Mouse (Mus musculus) R1 (cell line): ENCODE data around the gene Rybp.

ENCODE experiments used
- DNase-seq: peaks from one replicate; pipeline ENCODE4 v3.0.0-alpha.2; 2018; ENCODE audit warnings: low read depth, low spot score

The Rybp gene

DNA sequence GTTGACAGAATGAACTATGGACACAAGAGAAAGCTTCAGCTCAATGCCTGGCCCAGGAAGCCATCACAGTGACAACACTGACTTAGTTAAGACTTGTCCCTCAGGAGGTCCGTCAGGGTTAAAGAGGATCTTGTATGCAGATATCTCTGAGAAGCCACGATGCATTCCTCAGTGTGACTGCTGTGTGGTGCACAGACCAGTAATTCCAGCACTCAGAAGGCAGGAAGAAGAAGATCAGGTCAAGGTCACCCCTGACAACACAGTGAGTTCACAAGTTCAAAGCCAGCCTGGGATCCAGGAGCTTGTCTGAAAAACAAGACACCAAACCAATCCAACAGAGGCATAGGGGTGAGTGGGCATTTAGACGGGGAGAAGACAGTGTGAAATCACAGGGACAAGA lies 67.3 kb downstream of the Rybp start:
- DNase-seq, result peak; percentile 91

DNA sequence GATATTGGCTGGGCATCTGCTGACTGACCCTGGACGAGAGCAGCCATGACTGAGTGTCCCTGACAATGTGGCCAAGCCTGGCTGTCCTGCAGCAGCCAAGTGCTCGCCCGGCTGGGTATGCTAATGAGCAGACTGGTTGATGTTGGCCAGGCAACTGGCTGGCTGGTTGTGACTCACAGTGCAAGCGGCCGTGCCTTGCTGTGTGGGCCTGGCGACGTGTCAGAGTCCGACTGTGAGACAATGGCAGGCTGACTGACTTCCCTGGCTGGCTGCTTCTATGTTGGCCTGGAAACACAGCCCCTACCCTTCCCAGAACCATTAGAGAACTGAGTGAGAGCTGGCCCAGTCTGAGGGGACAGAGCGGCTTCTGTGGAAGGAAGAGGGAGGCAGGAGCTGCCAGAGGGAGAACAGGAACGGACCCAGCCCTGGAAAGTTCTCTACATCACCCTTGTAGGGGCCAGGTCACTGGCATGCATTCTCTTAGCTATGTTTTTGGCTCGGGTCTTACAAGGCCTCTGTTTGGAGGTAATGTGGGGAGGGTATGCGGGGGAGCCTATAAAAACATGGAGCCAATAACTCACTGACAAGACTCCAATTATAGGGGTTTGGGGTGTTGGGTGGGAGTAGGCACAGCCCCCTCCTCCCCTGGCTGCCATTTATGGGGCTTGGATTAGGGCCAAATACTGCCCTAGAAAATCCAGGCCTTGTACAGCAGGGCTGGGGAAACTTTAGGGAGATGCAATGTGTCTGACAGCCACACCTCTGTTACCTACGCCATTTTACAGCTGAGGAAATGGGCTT lies 68.5 kb downstream of the Rybp start:
- DNase-seq, result no peak

DNA sequence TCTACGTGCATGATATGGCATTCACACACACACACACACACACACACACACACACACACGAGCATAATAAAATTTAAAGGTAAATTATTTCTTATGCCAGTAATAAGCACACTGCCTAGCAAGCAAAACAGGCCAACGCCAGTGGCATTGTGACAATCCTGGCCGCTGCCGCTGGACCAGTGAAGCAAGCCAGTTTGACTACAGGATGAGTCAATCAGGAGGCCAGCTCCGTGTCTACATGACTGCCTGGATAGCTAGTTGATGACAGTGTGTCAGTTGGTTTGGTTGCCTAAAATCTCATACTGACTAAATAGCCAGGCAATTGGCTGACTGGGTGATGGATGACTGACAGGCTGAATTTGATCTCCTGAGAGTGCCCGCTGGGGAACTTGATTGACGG lies 69.8 kb downstream of the Rybp start:
- no peak for DNase-seq

DNA sequence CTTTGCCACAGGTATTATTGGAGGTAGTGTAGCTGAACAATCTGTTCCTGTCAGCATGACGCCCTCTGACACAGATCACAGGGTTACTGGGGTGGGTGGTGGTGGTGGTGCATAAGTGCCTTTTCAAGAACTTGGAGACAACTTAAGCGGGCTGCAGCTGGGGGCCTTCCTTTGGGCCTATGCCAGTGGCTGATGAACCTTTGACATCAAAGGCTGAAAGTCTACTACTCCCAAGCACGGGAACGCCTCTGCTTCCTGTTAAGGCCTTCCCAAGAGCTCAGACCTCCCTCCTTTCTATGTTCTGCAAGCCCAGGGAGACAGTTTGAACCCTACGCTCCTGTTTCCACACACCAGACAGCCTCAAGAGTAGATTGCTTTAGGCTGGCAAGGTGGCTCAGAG lies 70.3 kb downstream of the Rybp start:
- no peak for DNase-seq

DNA sequence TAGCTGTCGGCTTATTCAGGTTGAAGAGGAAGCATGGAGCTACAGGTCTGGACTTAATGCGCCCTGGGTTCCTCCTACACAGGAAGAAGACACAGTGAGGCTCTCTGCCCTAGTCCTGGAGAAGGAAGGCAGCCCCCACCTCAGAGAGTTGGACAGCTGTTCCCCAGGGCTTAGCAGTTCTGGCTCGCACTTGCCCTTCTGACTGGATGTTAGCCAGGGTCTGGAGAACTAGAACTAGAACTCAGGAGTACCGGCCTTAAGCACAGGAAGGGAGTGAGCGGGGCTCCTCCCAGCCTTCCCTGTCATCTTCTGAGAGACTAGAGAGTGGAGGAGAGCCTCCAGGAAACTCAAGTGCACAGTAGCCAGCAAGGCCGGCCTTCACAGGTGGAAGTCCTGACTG lies 71.5 kb downstream of the Rybp start:
- no peak for DNase-seq

DNA sequence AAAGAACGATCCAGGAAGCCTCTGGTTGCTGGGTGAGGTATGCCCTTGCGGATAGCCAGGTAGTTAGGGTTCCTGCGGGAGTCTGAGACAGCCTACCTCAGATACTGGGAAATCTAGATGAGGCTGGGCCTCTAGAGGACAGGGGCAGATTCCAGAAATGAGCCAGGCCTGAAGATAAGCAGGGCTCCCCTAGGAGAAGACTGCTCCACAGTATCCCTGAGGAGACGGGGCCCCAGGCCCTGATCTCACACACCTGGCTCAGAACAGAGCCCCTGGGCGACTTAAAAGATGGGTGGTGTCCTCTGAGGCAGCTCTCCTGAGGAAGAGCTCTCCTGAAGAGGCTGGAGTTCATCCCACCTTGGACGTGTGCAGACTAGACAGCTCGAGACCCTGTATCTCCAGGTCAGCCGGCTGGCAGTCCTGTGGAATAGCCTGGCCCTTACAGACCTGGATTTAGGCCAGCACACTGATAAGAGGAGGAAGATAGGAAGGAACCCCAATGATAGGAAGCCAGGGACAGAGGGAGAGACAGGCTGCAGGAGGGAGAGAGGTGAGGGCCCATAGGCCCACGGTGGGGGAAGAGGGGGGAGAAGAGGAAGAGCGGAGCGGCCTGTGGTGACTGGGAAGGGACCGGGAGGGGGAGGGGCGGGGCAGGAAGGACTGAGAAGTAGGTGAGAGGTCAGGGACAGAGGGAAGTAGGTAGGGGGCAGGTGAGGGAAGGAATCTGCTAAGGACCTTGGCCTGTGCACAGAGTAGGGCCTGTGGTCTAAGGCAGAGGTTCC lies 73.0 kb downstream of the Rybp start:
- peak; percentile 65 for DNase-seq

DNA sequence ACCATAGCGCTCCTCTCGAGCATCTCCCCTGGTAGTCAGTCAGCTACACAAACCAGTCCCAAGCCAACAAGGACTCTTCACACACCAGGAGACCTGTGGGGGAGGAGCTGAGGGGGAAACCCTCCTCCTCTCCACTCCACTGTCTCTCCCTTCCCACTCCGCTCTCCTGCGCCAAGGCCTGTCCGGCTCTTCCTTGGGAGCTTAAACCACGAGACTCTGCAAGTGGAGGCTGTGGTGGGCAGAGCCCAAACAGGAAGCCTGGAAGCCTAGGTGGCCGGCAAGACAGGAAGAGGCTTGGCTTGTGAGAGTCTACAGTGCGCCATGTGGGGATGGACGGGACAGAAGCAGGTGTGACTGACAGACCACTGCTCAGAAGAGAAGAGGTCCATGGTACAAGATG lies 73.7 kb downstream of the Rybp start:
- DNase-seq, result peak; percentile 77

DNA sequence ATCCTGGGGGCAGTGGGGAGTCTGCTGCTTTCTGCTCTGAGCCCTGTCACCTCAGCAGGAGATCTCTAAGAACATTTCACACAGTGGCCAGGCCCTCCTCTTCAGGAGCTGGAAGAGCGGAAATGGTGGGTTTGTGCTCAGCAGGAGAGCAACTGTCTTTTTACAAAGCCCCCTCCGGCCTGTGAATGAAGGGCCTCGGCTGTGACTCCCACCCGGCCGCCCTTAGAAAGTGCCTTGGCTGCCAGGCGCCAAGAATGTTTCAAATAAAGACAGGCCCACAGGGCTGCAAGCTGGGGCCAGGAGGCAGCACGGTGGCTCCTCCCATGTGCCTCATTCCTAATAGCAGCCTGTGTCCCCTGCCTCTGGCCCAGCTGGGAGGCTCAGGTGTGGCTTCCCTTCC lies 74.5 kb downstream of the Rybp start:
- peak; percentile 94 for DNase-seq

DNA sequence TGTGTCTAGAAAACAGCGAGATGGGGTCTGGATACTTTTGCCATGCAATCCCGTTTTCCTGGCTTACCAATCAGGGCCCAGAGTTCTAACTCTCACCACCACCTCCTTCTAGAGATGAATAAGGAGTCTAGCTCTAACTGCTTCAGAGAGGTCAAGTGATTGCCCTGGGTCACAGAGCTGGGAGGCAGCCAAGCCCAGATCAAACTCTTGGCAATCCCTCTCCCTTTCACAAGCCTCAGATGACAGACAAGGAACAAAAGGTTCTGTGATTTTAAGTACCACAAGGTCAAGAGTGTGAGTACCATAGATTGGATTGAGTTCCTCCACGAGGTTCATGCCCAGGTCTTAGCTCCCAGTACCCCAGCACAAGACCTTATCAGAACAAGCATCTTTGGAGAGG lies 75.6 kb downstream of the Rybp start:
- DNase-seq, result no peak

DNA sequence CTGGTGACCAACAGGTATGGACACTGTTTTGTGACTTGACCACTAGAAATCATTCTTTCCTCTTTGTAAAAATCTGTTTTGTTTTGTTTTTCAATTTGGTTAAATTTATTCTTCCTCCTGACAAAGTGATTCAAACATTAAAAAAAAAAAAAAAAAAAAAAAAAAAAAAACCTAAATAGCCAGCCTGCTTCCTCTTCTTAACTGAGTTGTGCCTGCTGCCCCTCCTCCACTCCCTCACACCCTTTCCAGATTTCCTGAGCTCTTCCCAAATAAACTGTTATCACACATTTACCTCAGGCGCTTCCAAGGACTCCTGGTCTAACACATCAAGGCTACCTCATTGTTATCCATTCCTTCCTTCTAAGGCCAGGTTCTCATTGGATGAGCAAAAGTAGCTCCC lies 76.8 kb downstream of the Rybp start:
- DNase-seq, result no peak

DNA sequence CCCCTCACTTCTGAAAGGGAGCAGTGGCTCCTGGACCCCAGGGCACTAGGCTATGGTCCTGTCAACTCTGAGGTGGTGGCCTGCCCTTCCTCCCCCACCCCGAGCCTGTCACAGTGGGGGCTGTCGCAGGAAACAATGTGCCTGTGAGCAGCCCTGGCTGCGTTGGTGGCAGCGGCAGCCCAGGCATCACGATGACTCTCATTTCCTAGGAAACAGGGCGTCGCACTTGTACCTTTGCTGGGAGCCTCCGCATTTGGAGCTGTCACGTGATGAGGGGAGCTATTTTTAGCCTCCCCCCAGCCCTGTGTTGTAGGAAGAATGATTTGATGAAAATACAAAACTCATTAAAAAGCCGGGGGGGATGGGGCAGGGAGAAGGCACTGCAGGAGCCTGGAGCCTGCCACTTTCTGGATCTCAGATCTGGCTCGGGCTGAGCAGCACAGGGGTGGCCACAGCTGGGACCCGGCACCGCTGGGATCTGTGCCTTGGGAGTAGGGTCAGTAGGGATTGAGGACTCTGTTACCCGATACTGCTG lies 80.5 kb downstream of the Rybp start:
- peak; percentile 67 for DNase-seq

DNA sequence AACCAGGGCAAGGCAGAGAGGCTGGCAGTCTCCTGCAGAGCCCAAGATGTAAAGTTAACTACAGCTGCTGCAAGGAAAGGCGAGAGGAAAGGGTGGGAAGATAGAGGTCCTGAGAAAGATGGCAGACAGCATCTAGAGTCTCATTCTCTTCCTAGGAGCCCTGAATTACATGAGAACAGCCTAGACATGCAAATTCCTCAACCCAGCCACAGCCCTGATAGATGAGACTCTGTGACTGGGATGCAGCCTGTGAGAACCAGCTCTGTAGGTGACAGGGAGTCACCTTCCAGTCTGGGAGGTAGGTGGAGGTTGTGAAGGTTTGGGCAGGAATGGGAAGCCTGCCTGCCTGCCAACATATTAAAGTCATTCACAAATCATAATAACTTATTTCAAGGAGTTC lies 81.0 kb downstream of the Rybp start:
- DNase-seq, result no peak

DNA sequence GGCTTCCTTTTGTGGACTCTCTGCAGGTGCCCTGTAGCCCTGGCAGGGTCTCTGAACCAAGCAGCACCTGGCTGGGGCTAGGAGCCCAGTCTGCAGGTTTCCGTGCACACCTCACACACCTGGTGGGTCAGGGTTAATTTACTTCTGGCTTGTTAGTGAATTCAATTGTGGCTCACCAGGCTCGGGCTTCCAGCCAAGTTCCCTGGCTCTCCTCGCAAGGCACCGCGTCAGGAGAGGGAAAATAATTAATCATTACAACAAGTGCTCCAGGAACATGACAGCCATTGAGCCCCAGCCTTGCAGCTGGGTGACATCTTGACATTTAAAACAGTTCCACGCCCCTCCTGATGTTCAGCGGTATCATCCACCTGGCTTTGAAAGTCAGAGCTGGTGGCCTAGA lies 82.8 kb downstream of the Rybp start:
- no peak for DNase-seq

DNA sequence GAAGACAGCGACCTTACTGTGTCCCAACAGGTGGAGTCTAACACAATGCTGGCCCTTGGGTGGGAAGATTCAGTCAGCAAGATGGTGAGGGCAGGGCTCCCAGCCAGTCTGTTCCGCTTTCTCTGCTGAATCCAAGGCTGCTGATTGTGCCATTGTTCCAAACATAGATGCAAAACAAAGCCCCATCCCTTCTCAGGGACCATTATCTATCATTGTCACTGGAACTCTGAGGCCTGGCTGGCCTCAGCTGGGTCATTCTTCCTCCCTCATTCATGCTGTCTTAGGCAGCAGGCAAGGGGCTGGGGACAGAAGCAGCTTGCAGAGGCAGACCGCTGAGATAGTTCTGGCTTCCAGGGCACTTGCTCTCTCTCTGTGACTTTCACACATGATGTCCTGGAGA lies 83.8 kb downstream of the Rybp start:
- DNase-seq, result peak; percentile 68

DNA sequence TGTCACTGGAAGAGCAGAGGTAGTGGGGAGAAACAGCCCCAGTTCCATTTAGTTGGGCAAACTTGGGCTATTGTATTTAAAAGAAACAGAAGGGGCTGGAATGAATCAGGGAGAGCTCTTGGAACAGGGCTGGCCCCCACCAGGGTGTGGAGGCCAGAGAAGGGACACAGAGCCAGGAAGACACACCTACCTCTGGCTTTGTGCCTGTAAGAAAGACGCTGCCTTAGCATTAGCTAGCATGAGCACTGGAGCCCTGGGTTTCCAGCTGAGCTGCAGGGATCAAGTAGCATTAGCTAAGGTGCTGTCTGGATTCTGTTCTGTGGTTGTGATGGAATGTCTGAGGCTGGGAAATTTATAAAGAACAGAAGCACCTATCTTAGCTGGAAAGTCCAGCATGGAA lies 85.2 kb downstream of the Rybp start:
- no peak for DNase-seq

DNA sequence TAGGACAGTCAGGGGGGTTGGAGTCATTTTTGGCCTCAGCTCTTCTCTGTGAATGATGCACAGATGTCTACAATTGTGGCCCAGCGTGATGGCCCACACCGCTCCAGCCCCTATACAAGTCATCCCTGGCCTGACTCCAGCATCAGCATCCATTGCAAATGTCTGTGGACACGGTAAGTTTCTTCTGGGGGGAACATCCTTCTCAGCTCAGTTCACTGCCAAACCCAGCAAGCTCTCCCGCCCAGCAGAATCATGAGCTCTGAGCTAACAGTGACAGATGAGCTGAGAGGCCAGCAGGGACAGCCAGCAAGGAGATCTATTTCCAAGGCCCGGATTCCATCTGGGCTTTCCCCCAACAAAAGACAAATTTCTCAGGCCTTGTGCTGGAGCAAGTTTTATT lies 90.2 kb downstream of the Rybp start:
- DNase-seq, result no peak

DNA sequence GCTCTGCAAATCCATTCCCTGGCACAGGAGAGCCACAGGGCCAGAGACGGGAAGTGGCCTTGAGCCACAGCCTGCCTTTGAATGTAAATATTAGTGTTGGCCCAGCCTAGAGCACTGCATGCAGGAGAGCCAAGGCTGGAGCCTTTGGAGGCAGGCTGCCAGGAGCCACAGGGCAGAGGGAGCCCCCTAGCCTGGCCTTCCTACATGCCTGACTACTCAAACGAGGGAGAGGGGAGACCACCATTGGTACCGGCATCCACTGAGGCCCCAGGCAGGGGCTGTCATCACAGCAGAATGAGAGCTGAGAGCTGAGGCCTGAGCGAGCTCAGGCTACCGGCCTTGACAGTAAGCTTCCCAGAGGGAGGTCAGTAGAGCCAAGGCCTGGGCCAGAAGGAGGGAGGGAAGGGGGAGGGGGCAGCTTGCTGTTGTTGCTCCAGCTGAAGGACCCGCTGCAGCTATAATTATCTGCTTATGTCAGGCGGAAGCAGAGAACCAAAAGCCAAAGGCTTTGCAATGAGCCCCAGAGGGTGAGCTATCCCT lies 91.3 kb downstream of the Rybp start:
- no peak for DNase-seq

DNA sequence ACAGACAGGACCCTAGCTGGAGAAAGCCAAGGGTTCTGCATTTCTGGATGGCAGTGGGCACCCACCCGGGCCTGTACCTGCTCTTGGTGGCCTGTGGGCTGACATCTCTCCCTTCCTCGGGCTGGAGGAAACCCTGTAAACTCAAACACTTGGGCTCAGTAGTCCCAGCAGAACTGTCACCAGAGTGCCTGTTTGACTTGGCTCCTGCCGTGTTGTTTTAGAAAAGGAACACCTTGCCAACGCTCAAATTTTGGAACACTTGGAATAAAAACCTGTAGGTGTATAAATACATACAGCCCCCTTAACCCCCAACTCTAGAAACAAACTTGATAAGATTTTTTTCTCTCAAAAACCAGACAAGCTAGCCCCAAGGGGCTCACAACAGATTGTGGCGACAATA lies 92.2 kb downstream of the Rybp start:
- DNase-seq, result no peak

DNA sequence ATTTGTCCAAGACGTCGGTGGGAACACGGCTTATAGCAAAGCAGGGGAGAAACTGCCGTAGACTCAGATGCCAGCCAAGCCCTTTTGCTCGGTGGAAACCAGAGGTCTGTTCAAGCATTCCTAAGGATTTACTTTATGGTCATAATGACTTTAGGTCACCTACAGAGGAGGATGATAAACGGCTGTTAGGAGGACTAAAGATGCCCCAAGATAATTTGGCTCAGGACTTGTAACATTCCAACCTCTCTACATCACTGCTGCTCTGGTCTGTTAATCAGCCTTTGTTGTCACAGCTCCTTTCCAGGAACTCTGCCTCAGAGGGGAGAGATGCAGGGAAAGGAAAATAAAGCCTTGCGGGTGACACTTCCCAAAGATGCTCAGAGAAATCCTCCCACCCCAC lies 93.5 kb downstream of the Rybp start:
- DNase-seq, result no peak

DNA sequence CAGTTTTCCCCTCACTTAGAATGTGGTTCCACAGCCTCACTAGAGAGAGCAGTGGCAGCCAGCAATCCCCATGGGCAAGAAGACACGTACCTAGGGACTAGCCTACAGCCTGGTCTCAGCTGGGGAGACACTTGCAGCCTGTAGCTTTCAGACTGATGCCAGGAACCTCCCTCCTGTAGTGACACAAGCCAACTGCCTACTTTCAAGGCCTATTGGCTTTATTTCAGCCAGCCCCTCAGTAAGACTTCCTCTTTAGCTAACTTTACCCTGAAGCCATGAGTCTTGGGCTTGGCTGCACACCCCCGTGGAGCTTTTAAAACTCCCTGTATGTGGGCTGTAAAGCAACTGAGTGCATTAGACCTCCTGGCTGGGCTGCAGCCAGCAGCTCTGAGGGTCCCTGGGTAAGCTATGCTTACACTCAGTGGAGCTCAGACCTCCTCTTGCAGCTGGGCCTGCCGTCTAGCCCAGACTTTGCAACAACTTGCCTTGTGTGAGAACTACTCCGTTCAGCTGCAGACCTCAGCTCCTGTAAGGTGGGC lies 94.5 kb downstream of the Rybp start:
- no peak for DNase-seq

DNA sequence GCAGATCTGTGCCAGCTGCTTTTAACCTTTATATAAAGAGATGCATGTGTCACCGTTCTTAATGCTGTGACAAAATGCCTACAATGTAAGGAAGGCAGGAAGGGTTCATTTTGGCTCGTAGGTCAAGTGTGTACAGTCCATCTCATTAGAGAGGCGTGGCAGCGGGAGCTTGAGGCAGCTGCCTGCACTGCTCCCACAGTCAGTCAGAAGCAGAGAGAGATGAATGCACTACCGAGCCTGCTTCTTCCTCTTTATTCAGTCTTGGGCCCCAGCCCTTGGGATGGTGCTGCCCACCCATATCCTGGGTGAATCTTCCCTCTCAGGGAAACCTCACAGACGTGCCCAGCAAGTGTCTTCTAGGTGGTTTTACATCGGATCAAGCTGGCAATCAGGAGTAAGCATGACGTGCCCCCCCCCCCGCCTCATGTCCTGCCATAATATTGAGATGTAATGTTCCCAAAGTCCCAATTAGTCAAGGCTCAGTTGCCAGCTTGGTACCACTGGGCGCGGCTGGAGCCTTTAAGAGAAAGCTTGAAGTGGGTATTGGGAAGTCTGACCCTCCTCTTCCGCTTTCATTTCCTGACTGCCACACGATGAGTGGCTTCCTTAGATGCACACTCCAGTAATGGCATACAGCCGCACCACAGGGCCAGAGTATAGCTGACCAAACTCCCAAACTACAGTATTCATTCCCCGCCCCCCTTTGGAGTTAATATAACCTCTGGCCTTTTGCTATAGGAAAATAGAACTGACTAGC lies 96.3 kb downstream of the Rybp start:
- no peak for DNase-seq

DNA sequence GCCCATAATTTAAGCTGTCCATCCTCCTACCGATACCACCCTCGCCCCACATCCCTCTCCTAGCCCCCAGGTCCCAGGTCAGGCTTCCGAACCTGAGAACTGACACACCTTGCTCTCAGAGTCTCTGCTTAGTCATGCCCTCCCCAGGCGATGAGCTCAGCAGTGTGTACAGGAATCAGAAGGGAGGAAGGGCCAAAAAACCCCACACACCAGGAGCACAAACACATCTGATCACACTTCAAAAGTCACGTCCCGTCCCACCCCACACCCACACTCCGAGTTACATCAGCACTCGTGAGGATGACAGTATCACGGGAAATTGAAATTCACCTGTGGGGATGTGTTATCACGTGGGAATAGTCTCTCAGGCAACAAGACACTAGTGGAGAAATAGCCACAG lies 97.0 kb downstream of the Rybp start:
- no peak for DNase-seq
